Mouse (Mus musculus): ENCODE measurements at regions not wholly inside any gene's neighbourhood (a gene's known extent, or its start where the extent isn't known, plus 50 kb on each side); places are given as distances from the start of the nearest gene placed in this dataset.

DNA sequence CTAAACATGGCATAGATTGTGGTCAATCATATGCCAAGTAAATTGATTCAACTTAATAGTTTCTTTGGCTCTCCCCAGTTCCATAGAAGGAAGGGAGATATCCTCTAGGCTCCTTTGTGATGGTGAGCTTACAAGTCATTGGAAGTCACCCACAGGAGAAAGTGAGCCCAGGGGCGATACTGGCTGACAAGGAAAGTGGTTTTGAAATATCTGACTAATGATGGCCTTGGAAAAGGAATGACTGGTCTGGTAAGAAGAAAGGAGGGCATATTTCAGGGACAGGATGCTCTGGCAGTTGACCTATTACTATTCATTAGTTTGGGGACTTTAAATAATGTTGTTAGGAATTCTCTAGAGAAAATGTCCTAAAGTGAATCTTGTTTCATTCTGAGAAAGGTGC lies 352.7 kb upstream of the Cdh11 start:
- in situ Hi-C loops (cut with MboI, MseI), result no loop called here

DNA sequence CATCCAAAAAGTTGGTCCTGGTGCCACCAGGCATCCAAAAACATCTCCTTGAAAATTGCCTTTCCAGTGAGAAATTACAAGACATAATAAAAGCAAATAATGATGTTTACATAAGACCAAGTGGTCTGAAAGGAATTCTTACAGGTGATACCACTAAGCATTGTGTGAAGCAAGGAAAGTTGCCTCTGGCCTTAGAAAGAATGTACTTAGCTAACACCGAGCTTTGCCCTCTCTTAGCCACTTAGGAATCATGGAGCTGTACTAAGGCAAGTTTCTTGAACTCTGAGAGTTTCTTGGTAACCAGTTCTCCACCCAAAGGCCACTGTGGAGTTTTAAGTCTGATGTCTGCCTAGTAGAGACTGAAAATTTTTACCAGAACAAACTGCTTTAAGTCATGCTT lies 359.4 kb upstream of the Cdh11 start:
- in situ Hi-C loops (cut with MboI, MseI), result loop anchor here (10.0 kb wide), 1 partner anchor 100 kb away; no protein-coding TSS in a partner anchor

DNA sequence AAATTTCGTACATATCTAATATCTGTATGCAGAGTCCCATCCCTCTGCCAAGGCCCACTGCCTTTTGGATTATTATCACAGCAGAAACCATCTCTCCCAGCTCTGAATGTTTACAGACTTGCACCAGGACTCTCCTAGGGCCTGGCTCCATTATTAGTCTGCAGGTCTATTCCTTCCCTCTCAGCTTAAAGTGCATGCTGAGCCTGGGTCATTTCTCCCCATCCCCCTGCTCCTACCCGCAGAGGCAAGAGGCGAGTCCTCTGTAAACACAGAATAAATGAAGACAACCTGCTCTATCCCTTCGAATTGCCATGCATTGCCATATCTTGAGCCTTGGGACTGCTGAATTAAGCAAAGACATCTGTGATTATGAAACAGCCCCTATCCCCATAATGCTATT lies 362.6 kb upstream of the Cdh11 start:
- in situ Hi-C loops (cut with MboI, MseI), result loop anchor here (10.0 kb wide), 1 partner anchor 103 kb away; no protein-coding TSS in a partner anchor

DNA sequence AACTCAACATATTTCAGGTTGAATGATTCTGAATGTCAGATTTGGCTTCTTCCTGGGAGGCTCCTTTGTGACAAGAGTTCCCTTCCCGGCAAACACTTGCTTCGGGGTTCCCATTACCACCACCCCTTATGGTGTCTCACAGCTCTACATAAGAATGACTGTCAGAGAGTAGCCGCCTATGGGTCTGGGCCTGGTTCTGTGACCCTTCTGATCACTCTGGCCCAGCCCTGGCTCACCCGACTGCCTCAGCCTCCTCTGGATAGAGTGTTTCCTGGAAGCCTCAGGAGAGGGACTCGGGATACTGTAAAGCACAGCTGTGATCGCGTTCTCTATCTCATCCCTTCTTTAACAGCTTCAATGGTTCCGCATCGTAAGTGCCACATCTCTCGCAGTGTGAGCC lies 363.0 kb upstream of the Cdh11 start:
- in situ Hi-C loops (cut with MboI, MseI), result loop anchor here (10.0 kb wide), 1 partner anchor 104 kb away; no protein-coding TSS in a partner anchor

DNA sequence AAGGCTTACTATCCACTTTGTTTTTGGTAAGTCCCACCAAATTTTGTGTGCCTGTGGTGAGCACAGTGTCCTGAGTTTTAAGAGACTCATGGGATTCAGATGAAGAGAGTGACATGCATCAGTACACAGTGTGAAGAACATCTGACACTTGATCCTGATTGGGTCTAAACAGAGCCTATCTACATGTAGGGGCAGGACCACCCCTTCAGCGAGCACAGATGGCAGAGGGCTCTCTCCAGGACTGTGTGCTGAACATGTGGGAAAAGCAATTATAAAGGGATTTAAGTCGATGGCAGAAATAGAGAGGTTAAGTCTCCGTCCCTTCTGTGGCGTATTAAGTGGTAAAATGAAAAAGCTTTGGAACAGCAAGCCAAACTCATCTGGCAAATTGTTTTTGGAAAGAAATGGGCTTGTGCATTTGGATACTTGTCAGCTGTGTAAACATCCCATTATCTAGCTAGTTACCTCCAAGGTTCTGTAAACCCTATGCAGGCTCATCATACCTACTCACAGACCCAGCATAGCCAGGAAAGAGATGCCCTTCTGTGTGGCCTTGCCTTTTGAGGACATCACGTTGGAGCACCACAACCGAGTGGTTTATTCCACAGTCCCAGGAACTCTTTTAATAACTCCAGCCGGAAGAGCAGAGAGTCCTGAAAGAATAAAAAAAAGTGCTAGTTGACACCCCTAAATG lies 381.3 kb upstream of the Cdh11 start:
- in situ Hi-C loops (cut with MboI, MseI), result no loop called here

DNA sequence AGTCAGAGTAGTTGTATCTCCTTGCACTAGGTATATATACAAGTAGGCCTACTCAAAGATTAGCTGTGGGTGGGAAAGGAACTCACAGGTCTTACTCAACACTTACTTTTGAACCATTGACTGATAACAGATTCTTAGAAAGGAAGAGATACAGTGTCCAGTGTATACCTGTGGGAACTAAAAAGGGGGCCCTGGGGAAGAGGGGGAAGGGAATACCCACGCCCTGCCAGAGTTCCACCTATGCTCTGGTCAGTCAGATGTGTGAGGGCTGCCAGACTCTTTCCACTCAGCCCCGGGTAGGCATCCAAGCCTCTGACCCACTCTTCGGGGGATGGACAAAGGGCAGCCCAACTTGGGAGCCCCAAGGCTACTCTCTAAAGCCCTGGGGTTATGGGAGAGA lies 387.9 kb upstream of the Cdh11 start:
- in situ Hi-C loops (cut with MboI, MseI), result no loop called here

DNA sequence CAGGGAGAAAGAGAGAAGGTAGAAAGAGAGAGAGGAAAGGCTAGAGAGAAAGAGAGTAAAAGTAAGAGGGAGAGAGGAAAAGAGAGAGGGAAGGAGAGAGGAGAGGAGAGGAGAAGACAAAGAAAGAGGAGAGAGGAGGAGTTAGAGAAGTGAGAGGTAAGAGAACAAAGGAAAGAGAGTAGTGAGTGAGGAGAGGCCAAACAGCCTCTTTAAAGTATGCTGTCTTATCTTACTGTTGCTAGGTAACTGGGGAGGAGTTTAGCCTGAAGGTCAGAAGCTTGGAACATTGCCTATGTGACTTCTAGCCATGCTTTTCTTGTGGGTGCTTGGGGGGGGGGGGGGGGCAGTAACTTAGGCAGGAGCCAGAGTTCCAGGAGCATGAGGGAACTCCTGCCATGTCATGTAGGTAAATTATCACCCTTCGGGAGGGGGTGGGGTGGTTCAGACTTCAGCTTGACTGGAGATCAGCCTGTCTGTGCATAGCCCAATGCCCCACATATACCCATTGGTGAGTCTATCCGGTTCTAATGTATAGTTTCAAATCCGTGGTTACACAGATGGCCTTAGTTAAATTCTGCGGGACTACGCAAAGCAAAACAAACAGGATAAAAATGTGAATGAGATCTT lies 388.5 kb upstream of the Cdh11 start:
- in situ Hi-C loops (cut with MboI, MseI), result no loop called here

DNA sequence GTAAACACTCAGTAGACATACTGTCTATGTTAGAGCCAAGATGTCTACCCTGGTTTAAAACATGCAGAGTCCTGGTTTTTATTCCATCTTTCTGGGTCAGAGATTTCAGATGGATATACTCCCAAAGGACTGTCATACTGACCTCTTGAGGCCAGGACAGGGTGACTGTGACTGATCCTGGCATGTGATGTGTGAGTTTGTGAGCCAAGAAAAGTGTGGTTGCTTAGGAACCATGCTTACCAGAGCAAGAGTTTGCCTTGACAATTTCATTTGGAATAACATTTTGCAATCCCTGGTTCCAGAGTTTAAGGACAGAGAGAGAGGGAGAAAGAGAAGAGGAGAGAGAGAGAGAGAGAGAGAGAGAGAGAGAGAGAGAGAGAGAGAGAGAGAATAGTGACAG lies 395.2 kb upstream of the Cdh11 start:
- in situ Hi-C loops (cut with MboI, MseI), result no loop called here

DNA sequence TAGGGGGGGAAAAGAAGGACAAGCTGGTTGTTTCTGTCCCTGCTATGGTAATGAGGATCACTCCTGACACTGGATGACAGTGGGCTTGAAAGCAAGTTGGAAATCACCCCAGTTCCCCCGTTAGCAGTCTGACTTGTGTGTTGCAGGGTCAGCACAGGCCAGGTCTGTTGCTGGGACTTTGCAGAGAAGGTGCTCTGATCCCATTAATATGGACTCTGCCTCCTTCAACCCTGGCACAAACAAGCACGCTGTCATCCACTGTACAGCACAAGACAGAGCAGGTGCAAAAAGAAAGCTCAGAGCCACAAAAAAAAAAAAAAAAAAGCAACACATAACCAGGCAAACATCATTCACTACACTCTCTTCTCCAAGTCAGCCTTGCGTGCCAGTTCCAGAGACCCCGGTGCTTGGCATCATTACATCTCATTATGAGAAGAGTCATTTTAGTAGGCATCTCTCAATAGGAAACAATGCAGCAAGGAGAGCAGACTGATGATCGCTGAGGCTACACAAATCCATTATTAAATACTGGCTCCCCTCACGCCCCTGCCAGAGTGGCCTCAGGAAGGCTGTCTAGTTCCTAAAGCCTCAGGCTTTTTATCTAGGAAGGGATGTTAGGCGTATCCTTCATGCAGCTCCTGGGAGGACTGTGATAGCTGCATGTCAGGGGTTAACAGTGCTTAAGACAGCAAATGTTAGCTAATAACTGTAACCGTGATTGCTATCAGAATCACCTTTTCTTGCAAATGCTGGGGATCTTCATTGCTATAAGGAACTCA lies 403.5 kb upstream of the Cdh11 start:
- in situ Hi-C loops (cut with MboI, MseI), result no loop called here

DNA sequence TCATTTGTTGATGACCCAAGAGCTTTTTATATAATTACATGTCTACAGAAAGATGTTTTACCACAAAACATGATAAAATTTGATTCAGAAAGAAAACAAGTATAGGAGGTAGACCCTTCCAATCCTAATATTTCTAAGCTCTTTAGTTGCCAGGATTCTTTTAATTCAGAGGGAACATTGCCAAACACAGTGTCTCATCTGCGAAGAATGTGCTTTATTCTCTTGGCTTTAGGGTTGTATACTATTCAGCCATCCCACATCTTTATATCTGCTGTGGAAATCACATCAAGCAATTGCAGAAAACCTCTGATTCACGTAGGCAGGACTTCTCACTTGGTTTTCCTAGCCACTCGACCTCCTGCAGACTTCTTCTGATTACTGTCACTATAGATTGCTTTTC lies 412.8 kb upstream of the Cdh11 start:
- in situ Hi-C loops (cut with MboI, MseI), result no loop called here

DNA sequence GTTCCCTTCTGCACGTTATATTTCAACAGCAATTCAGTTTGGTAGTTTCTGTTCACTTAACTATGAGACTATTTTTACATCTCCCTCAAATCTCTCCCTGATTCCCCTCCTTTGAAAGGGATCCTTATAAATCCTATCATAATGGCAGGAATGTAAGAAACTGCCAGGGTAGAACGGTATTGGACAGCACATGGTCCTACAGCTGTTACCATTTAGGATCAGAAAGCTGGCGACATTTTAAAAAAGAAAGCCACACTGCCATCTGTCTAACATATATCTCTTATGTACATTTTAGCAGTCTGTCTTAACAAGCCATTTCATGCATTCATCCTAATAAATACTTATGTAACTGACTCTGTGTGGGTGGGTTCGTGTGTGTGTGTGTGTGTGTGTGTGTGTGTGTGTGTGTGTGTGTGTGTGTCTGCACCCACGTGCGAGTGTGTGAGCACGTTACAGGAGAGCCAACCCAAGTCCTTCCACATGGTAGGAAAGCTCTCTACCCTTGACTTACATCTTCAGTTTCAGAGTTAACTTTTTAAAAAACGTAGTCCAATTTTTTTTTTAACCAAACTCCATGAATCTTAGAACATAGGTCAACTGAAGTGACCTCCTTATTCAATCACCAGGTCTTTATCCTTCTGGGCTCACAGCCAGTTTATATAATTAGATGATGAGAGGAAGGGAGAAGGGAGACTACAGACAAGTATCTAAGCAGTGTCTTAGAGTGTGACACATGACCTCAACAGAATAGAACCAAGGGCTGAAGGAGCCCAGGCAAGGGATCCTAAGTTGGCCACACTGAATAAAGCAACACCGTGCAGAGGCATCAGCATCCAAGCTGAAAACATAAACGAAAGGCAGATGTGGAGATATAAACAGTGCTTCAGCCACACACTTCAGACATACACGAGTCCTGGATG lies 414.5 kb upstream of the Cdh11 start:
- in situ Hi-C loops (cut with MboI, MseI), result no loop called here

DNA sequence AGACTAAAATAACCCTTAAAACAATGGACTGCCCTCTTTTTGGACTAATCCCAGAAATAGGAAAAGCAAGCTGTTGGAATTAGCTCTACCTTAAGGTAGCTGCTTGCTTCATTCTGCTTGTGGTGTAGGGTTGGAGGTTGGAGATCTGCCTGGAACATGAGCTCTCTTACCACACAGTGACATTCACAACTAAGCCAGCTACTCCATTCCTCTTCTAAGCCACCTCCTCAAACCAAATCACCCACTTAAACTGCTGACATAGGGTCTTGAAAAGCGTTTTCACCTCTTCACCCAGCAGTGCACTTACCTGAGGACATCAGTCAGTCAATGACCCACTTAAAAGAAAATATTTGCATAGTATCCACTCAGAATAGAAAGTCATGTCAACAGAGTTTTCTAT lies 418.3 kb upstream of the Cdh11 start:
- in situ Hi-C loops (cut with MboI, MseI), result no loop called here

DNA sequence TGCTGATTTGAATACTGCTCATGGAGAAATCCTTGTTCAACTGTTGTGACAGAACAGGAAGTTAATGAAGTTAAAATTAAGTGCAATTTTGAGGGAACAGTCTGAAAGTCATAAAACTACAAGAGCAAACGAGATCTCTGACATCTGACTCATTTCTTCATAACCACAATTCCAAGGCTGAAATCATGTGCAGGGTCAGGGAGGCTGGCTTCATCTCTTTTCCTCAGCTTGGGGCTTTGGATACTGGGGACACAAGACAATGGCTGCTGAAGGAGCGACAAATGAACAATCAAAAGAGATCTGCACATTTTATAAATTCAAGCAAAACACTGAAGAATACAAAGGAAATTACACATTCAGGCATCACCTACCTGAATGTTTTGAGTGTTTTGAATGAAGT lies 429.2 kb upstream of the Cdh11 start:
- in situ Hi-C loops (cut with MboI, MseI), result no loop called here

DNA sequence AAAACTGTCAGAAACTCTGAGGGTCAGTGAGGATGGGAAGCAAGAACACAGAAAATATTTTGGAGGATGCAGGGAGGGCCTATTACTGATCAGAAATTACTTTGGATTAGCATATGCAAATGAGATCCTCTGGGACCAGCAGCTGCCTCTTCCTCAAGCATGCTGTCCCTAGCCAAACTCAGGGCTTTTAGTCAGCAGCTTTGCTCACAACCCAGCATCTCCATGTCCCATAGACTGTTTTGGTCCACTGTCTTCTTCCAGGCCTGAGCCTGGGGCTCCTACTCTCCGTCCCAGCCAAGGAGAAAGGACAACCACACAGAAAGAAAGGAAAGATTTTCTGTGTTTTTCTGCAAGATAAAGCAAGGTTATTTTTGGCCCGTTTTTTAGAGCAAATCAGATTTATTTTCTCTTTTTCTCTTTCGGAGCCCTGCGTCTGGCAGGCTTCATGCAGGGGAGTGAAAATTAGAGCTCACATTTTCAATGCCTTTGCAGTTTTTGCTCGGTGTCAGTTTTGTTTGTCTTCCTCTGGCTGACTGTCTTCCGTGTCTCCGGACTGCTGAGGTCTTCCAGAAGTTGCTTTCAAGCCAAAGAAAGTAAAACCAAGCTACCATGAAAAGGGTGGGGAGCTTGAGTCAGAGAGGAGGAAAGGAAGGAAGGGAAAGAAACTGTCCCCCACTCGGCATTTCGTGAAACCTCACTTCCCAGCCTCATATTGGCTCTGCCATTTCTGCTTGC lies 445.5 kb upstream of the Cdh11 start:
- in situ Hi-C loops (cut with MboI, MseI), result no loop called here

DNA sequence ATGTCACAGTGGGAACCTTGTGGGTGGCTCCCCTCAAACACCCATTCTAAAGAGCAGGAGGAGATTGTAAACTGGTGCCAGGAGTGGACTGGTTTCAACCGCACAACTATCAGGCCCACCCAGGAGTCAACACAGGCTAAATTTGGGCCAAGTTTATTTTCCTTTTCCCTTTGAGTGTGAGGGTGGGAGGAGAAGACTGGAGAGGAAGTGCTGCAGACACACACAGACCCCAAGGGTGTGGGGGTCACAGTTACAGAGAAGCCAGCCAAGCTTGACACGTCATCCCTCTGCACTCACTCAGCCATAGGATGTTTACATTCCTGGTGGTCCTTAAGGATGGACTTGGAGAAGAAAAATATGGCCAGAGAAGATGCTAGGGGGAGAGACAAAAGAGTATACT lies 448.9 kb upstream of the Cdh11 start:
- in situ Hi-C loops (cut with MboI, MseI), result no loop called here

DNA sequence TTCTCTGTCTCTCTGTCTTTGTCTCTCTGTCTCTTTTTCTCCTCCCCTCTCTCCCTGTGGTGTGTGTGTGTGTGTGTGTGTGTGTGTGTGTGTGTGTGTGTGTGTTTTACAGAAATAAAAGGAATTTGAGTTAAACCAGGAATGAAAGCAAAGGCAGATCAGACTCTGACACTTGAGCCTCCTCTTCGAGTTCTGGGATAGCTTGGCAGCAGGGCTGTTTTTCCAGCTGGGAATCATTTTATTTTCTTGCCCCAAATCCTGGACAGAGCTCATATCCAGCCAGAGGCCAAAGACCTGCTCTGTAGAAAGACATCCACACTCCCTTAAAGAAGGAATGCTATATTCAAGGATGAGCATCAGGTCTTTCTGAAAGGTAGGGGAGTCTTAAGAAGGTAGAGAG lies 450.2 kb upstream of the Cdh11 start:
- in situ Hi-C loops (cut with MboI, MseI), result no loop called here

DNA sequence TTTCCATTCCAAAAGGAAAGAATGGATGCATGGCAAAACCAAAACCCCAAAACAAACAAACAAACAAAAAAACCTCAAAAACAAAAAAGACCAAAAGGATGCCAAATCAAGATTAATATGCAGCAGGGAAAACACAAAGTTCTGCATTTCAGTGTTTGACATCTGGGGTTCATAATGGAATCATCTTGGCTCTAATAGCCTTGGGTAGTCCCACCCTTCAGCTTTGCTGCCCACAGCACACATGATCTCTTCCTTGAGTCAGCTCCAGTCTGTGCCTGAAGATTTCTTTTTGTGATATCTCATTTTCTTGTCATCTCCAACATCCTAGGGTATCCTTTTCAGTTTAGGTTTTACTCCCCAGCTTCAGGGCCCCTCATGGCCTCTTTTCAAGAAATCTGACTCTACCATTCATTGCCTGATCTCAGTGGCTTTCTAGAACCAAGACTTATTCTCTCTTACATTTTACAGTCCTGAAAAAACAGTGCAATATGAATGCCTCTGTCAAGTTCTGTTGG lies 453.1 kb upstream of the Cdh11 start:
- in situ Hi-C loops (cut with MboI, MseI), result no loop called here

DNA sequence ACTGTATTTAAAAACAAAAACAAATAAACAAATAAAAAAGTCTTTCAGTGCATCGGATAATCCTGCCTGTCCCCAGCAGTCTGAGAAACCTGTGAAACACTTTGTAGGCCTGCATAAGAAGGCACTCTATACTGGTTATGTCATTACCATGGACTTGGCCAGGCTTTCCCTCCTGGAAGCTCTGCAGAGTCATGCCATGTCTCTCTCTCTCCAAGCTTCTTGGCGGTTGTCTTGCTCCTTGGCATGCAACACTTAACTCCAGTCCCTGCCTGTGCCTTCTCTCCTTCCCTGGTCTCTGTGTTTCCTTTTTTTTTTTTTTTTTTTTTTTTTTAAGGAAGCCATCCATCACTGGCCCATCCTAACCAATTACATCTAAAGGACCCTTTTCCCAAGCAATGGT lies 458.7 kb upstream of the Cdh11 start:
- in situ Hi-C loops (cut with MboI, MseI), result no loop called here

DNA sequence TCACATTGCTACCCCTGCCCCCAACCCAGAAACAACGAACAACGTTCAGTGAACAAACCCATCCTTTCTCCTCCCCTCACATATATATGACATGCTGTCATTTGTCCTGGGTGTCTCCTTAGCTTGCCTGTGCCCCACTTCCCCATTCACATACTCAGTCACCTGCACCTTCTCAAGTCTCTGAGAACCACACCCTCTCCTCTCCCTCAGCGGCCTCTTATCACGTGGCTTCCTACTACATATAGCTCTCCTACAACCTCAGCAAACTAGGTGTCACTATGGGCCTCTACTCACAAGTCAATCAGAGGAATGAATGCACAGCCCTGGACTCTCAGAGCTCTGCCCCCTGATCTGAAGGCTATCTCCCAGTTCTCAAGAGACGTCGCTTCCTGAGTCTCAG lies 459.2 kb upstream of the Cdh11 start:
- in situ Hi-C loops (cut with MboI, MseI), result no loop called here

DNA sequence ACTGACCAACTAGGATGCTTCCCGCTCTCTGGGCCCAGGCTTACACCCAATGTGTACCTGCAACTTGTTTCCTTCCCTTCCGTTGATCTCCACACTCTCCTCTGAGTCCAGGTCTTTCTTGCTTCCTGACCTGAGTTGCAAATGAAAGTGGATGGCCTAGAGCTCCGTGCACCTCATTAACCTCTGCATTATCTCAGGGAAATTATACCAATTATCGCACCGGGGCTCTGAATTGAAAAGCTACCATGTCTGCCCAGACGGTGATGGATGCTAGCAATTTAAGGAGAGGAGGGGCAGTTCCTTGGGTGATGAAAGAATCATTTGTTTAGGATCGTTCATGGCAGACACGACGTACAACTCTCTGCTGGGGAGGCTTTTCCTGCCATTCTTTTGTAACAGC lies 460.4 kb upstream of the Cdh11 start:
- in situ Hi-C loops (cut with MboI, MseI), result no loop called here

DNA sequence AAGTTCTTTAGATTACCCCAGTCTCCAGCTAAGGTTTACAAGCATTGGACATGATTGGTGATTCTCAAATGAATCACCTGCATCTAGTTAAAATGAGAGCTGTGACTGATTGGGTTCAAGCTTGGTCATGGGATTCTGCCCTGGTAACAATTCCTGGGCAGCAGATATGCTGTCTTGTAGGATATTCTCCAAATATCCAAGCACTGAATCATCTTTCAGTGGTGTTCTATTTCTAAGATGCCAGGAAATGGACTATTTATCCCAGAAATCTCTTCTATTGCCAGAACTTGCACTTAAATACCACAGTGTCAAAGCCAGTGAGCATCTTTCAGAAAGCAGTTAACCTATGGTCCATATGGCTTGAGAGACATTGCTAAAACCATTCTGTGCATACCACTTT lies 475.8 kb upstream of the Cdh11 start:
- in situ Hi-C loops (cut with MboI, MseI), result no loop called here

Data from regulatory T cell (primary cell).